Mouse (Mus musculus) C2C12 (cell line): ENCODE measurements around the gene Nfix. TPM values are rescaled to one million over a fixed set of nuclear protein-coding genes. Genes with fewer than 3 reads are reported as not detected.

Source experiments
- H3K27me3 ChIP-seq: one replicate; pipeline ENCODE4 v1.6.1; 2011; ENCODE audit not compliant: control insufficient read depth, insufficient read depth, insufficient read length
- H3K36me3 ChIP-seq: one replicate; pipeline ENCODE4 v1.6.1; 2011; ENCODE audit not compliant: control insufficient read depth, insufficient read depth
- H3K4me3 ChIP-seq: one replicate; pipeline ENCODE4 v1.5.1; 2011; ENCODE audit warnings: mild to moderate bottlenecking, control low read depth; ENCODE audit not compliant: poor library complexity, insufficient read depth, severe bottlenecking
- H3K79me2 ChIP-seq: one replicate; pipeline ENCODE4 v1.6.1; 2011; ENCODE audit not compliant: control insufficient read depth, insufficient read depth
- H3K79me3 ChIP-seq: one replicate; pipeline ENCODE4 v1.6.1; 2011; ENCODE audit warnings: low read depth, control low read depth
- H3ac ChIP-seq: one replicate; pipeline ENCODE3; 2011; ENCODE audit warnings: low read depth; ENCODE audit not compliant: control insufficient read depth, insufficient read length
- CEBPB ChIP-seq: IDR thresholded peaks from one replicate; pipeline ENCODE4 v1.6.1; 2011; ENCODE audit warnings: low read depth, mild to moderate bottlenecking, control low read depth, moderate library complexity
- CTCF ChIP-seq: IDR thresholded peaks from one replicate; pipeline ENCODE4 v1.5.1; 2011; ENCODE audit not compliant: control insufficient read depth, insufficient read depth, insufficient read length
- FOSL1 ChIP-seq: IDR thresholded peaks from one replicate; pipeline ENCODE4 v1.8.0; 2011; ENCODE audit warnings: mild to moderate bottlenecking, low read length; ENCODE audit not compliant: poor library complexity, insufficient read depth, severe bottlenecking
- MAX ChIP-seq: IDR thresholded peaks from one replicate; pipeline ENCODE4 v1.6.1; 2011; ENCODE audit warnings: mild to moderate bottlenecking, control low read depth
- MYOD1 ChIP-seq: IDR thresholded peaks from one replicate; pipeline ENCODE4 v1.6.1; 2011; ENCODE audit warnings: low read depth; ENCODE audit not compliant: control insufficient read depth, insufficient read length
- MYOG ChIP-seq: IDR thresholded peaks from one replicate; pipeline ENCODE4 v1.6.1; 2011; ENCODE audit not compliant: control insufficient read depth, insufficient read length; ENCODE audit errors: extremely low read depth
- USF1 ChIP-seq: IDR thresholded peaks from one replicate; pipeline ENCODE4 v1.6.1; 2011; ENCODE audit warnings: low read depth, mild to moderate bottlenecking, control low read depth, moderate library complexity
- polyA plus RNA-seq: library from polyadenylated mRNA; unstranded; fragments of >200 nt; fragmentation: generic; extraction: Trizol; gene quantifications from one replicate; pipeline ENCODE4 v1.2.1, GENCODE M21; 2012; ENCODE audit warnings: missing spikeins

Nfix gene
- polyA plus RNA-seq, 1 experiment = 50.7 TPM

GRCm38 (mm10) chr8:84732545-84732944 lies 67.6 kb downstream of the Nfix start:
- H3K79me2 ChIP-seq = peaks cover 59% of the 10 kb centered on the region
- no peak overlapping the region for H3ac ChIP-seq
- no peak overlapping the region for H3K4me3 ChIP-seq
- H3K79me3 ChIP-seq = no peaks in the 10 kb centered on the region
- H3K27me3 ChIP-seq = no peaks in the 10 kb centered on the region
- no peak for TF ChIP-seq FOSL1
- TF ChIP-seq USF1 = no peak
- no peak for TF ChIP-seq MYOG
- TF ChIP-seq MYOD1 = no peak
- TF ChIP-seq CTCF = no peak
- TF ChIP-seq CEBPB = no peak
- TF ChIP-seq MAX = no peak
- peaks cover 10% of the 10 kb centered on the region for H3K36me3 ChIP-seq

GRCm38 (mm10) chr8:84731371-84732177 lies 68.6 kb downstream of the Nfix start:
- Histone ChIP-seq H3K36me3 (peaks cover 18% of the 10 kb centered on the region), H3K4me3 (no peak overlapping the region), H3K27me3 (no peaks in the 10 kb centered on the region), H3ac (no peak overlapping the region), H3K79me3 (no peaks in the 10 kb centered on the region), H3K79me2 (peaks cover 52% of the 10 kb centered on the region)
- TF ChIP-seq MAX = no peak
- TF ChIP-seq MYOG = no peak
- TF ChIP-seq CEBPB = no peak
- no peak for TF ChIP-seq FOSL1
- TF ChIP-seq MYOD1 = no peak
- no peak for TF ChIP-seq CTCF
- TF ChIP-seq USF1 = no peak

GRCm38 (mm10) chr8:84730541-84731370 lies 69.4 kb downstream of the Nfix start:
- H3ac ChIP-seq = no peak overlapping the region
- peaks cover 44% of the 10 kb centered on the region for H3K79me2 ChIP-seq
- H3K27me3 ChIP-seq = no peaks in the 10 kb centered on the region
- no peaks in the 10 kb centered on the region for H3K79me3 ChIP-seq
- TF ChIP-seq CTCF (no peak), USF1 (no peak), MAX (no peak), MYOG (no peak), MYOD1 (no peak), FOSL1 (no peak), CEBPB (no peak)
- peaks cover 24% of the 10 kb centered on the region for H3K36me3 ChIP-seq
- H3K4me3 ChIP-seq = no peak overlapping the region

GRCm38 (mm10) chr8:84729921-84730362 lies 70.2 kb downstream of the Nfix start:
- Histone ChIP-seq H3K79me2 (peaks cover 47% of the 10 kb centered on the region), H3K36me3 (peaks cover 32% of the 10 kb centered on the region), H3K27me3 (no peaks in the 10 kb centered on the region), H3K79me3 (no peaks in the 10 kb centered on the region), H3ac (no peak overlapping the region), H3K4me3 (no peak overlapping the region)
- TF ChIP-seq MAX (no peak), FOSL1 (no peak), MYOG (no peak), USF1 (no peak), CTCF (no peak), MYOD1 (no peak), CEBPB (no peak)

GRCm38 (mm10) chr8:84728474-84728873 lies 71.7 kb downstream of the Nfix start:
- Histone ChIP-seq H3K79me2 (peaks cover 34% of the 10 kb centered on the region), H3K36me3 (peaks cover 43% of the 10 kb centered on the region)

More at GRCm38 (mm10) chr8:84728474-84728873, 71.7 kb downstream of the Nfix start:
- Histone ChIP-seq H3ac (no peak overlapping the region), H3K4me3 (no peak overlapping the region), H3K27me3 (no peaks in the 10 kb centered on the region), H3K79me3 (no peaks in the 10 kb centered on the region)
- no peak for TF ChIP-seq CEBPB
- peak; percentile 20 for TF ChIP-seq MYOD1
